Mouse (Mus musculus) bone marrow, adult 2 months (tissue): ENCODE results near the gene Nsmf.

Experiments
- CTCF ChIP-seq: fragments of 200-500 bp; IDR thresholded peaks from 2 replicates; pipeline ENCODE4 v1.5.1; 2011; ENCODE audit warnings: low read length, control low read depth; ENCODE audit not compliant: control insufficient read depth, insufficient read depth
- POLR2A ChIP-seq: fragments of 200-500 bp; IDR thresholded peaks from 2 replicates; pipeline ENCODE4 v1.6.1; 2011; ENCODE audit warnings: low read depth, mild to moderate bottlenecking, control low read depth, low read length, borderline replicate concordance; ENCODE audit not compliant: control insufficient read depth

DNA sequence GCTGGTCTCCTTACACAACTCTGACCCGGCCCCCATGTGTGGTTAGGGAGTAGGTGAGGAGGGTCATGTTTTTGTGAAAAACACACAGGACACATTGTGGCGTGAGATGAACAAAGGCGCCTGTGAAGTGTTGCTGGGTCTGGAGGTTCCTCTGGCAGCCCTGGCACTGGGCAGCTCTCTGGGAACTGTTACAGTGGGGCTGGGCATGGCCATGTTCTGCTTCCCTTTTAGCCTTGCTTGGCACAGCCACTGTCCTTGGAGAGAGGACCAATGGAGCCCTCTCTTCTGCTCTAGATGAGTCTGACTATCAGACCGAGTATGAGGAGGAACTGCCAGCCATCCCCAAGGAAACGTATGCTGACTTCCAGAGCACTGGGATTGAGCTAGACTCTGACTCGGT lies 1.1 kb upstream of the Nsmf start:
- TF ChIP-seq CTCF (no peak), POLR2A (no peak)
